ENCODE assay signal across 28 mouse cellular contexts in the genomic region with DNA sequence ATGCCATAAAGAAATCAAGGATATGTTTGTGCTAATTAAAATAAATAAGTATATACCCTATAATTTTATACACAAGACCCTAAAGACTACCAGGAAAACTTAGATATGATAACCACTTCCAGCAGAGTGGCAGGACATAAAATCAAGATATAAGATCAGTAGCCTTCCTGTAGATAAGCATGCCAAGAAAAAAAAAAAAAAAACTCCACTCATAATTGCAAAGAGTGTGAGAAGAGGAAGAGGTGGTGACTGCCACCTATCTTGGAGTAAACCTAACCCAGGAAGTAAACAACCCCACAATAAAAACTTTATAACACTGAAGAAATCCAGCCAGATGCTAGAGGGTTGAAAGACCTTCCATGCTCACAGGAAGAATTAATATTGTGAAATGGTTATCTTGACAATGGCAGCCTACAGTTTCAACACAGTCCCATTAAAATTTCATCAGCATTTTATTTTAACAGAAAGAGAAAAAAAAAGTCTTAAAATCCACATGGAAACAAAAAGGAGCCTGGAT. TPM values are rescaled to one million over a fixed set of nuclear protein-coding genes. Genes with fewer than 3 reads are reported as not detected.
"Had no signal": no experiment of that assay in that cellular context is flagged by ENCODE, and none has a peak within 500 bp of the region (broad histone marks: within the 10 kb centered on the region; RNA-seq: fewer than 3 reads in every experiment).

No protein-coding gene starts in this region.

- H3K27ac ChIP-seq: heart, embryonic 10.5 days; heart, embryonic 13.5 days; heart, embryonic 15.5 days; hindbrain, embryonic 13.5 days; hindbrain, embryonic 15.5 days; hindbrain, postnatal 0 days; kidney, embryonic 15.5 days; kidney, postnatal 0 days; limb, embryonic 13.5 days; limb, embryonic 15.5 days had no signal

- H3K9me3 ChIP-seq: heart, embryonic 10.5 days; heart, embryonic 13.5 days; heart, embryonic 15.5 days; hindbrain, embryonic 13.5 days; hindbrain, embryonic 15.5 days; kidney, embryonic 15.5 days; limb, embryonic 13.5 days; limb, embryonic 15.5 days had no signal

- H3K36me3 ChIP-seq: heart, embryonic 10.5 days; heart, embryonic 13.5 days; heart, embryonic 15.5 days; hindbrain, embryonic 13.5 days; hindbrain, embryonic 15.5 days; kidney, embryonic 15.5 days; limb, embryonic 13.5 days; limb, embryonic 15.5 days had no signal

- H3K9ac ChIP-seq: heart, embryonic 13.5 days; heart, embryonic 15.5 days; hindbrain, embryonic 13.5 days; hindbrain, embryonic 15.5 days; kidney, embryonic 15.5 days; limb, embryonic 13.5 days; limb, embryonic 15.5 days had no signal

- H3K27me3 ChIP-seq: heart, embryonic 13.5 days; heart, embryonic 15.5 days; hindbrain, embryonic 13.5 days; hindbrain, embryonic 15.5 days; kidney, embryonic 15.5 days; limb, embryonic 13.5 days; limb, embryonic 15.5 days had no signal

- ATAC-seq: hindbrain, postnatal 0 days; intestine, embryonic 16.5 days had no signal

- H3K4me1 ChIP-seq: heart, embryonic 13.5 days; heart, embryonic 15.5 days; kidney, embryonic 15.5 days; limb, embryonic 13.5 days; limb, embryonic 15.5 days had no signal

- H3K4me3 ChIP-seq: heart, embryonic 10.5 days; heart, embryonic 13.5 days; heart, embryonic 15.5 days; hindbrain, embryonic 13.5 days; hindbrain, embryonic 15.5 days; kidney, embryonic 15.5 days; limb, embryonic 13.5 days; limb, embryonic 15.5 days had no signal

- DNase-seq: gastrocnemius, postnatal 14 days; gastrocnemius, postnatal 36 days; heart, adult 18-20 months; heart, postnatal 14 days; heart, postnatal 36 days; kidney, adult 11 months; kidney, adult 2 months; kidney, adult 9 months; kidney, postnatal 14 days; kidney, postnatal 36 days; layer of hippocampus, adult 9-11 months; layer of hippocampus, postnatal 36 days; left cerebral cortex, postnatal 4 days had no signal

- H3K4me2 ChIP-seq: heart, embryonic 13.5 days; heart, embryonic 15.5 days; hindbrain, embryonic 13.5 days; hindbrain, embryonic 15.5 days; kidney, embryonic 15.5 days; limb, embryonic 13.5 days; limb, embryonic 15.5 days; liver, embryonic 11.5 days had no signal

RNA-seq across cellular contexts. Expression of a gene that starts 34.0 kb away (rescaled TPM):
- total RNA-seq: gastrocnemius, adult 18-20 months; gastrocnemius, adult 8-10 months; gastrocnemius, postnatal 36 days; hematopoietic stem cell, adult 5-6 weeks had no signal
